Mouse (Mus musculus) left cerebral cortex, adult 2 months (tissue): ENCODE results near the gene Gna13. TPM values are rescaled to one million over a fixed set of nuclear protein-coding genes. Genes with fewer than 3 reads are reported as not detected.

Source experiments
- DNase-seq, 2 experiments: peaks; one replicate each; pipeline ENCODE4 v3.0.0; 2021 to 2022; ENCODE audit warnings: low spot score in 2 of 2, mixed read lengths in 1 of 2; ENCODE audit errors: extremely low spot score in 1 of 2
- H3K27ac ChIP-seq: fragments of 200-600 bp; 2 replicates; pipeline ENCODE4 v1.8.1; 2022
- H3K4me3 ChIP-seq: fragments of 200-600 bp; 2 replicates; pipeline ENCODE4 v1.8.1; 2022
- CTCF ChIP-seq: fragments of 200-600 bp; IDR thresholded peaks from 2 replicates; pipeline ENCODE4 v1.8.1; 2022; ENCODE audit warnings: antibody characterized with exemption, mild to moderate bottlenecking, moderate library complexity
- intact Hi-C: fragments of 180-260 bp; cut with DNase I; formaldehyde crosslinking; loops from one replicate; pipeline ENCODE4 v1.15.1; 2025
- total RNA-seq, 2 experiments: library from RNA; stranded (reverse); gene quantifications; 2 replicates each; pipeline ENCODE4 v1.2.3; 2021

Gna13 gene
- total RNA-seq, 2 experiments from 2014 or later, result 45.0 to 47.7 TPM

DNA sequence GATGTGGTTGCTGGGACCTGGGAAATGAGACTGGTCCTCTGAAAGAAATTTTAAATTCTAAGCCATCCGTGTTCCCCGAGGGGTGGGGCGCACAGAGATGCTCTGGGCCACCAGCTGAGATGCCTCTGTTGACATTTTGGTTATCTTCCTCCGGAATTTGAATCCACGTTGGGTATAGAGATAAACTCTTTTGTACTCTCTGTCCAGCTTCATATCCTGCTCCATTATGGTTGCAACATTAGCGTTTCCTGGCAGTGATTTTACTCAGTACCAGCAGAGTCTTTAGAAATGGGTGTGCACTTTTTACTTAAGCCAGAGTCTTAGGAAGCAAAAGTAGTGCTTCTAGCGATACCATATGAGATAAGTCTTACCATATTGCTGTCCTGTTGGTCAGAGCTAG lies 15.4 kb downstream of the Gna13 start:
- TF ChIP-seq CTCF, result no peak
- no peak overlapping the region for H3K27ac ChIP-seq
- no peak for DNase-seq
- intact Hi-C loops, result no loop called here
- H3K4me3 ChIP-seq, result no peak overlapping the region

DNA sequence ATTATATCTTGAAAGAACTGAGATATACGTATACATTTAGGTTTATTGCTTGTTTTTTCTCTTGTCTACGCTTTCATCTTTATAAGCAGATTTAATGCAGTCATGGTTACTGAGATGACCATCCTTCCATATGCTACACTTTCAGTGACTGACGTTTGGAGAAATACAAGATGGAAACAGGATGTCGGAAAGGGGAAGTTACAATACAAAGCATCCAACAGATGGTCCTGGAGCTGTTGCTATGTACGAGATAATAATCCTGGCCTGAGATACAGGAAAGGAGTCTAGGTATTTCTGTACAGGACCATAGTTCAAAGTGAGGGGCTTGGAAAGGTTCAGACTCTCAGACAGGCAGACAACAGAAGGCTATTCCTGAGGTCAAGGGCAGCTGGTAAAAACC lies 18.0 kb downstream of the Gna13 start:
- no peak for TF ChIP-seq CTCF
- no peak overlapping the region for H3K27ac ChIP-seq
- no peak for DNase-seq
- intact Hi-C loops, result no loop called here
- no peak overlapping the region for H3K4me3 ChIP-seq

DNA sequence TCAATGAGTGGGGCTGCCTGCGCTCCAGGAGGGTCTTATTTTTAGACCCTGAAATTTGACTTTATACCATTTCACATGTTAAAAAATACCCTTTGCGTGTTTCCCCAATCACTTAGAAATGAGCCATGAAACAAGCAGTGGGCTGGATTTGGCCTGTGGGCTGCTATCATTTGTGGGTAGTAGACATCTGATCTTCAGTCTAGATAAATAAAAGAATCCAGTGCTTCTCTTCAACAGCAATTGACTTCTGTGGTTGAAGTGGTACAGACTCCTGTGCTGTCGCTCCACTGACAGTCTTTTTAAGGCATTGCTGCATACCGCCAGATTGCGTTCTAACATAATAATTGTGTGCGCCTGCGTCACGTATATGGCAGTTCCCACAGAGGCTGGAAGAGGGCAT lies 22.7 kb downstream of the Gna13 start:
- intact Hi-C loops, result no loop called here
- no peak for TF ChIP-seq CTCF
- DNase-seq, result no peak
- no peak overlapping the region for H3K4me3 ChIP-seq
- no peak overlapping the region for H3K27ac ChIP-seq

DNA sequence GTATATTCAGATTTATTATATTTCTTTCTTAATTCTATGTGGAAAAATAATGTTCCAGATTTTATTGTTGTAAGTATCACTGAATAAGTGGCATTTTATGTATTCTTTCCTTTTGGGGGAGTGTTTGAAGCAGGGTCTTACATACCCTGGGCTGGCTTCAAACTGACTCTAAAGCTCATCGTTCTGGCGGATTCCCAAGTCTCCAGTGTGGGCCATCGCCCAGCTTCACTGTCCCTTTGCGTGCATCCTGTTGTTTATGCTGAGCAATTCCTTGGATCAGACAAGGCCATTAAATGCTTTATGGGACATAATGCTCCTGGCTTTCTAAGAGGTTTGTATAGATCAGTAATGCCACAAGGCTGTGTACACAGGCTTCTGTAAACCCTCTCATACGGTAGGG lies 26.4 kb downstream of the Gna13 start:
- no peak for DNase-seq
- no peak overlapping the region for H3K4me3 ChIP-seq
- no peak overlapping the region for H3K27ac ChIP-seq
- TF ChIP-seq CTCF, result no peak
- intact Hi-C loops, result no loop called here

DNA sequence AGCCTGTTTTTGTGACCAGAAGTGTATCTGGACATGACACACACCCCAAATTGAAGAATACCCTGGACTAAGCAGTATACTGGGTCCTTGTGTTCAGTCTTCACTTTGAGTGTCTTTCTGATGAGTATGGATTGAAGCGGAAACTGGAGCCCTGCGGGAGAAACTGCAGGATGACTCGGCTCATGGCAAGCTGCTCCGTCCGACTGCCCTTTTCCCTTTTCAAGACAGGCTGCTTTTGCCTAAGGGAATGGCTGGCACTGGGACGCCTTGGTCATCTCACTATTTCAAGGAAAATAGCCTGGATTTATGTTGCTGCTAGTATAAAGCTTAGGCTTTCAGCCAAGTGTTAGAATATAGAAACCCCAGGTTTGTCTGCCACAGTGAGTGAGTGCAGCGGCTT lies 28.6 kb downstream of the Gna13 start:
- no peak overlapping the region for H3K27ac ChIP-seq
- no peak overlapping the region for H3K4me3 ChIP-seq
- intact Hi-C loops, result no loop called here
- no peak for DNase-seq
- no peak for TF ChIP-seq CTCF

DNA sequence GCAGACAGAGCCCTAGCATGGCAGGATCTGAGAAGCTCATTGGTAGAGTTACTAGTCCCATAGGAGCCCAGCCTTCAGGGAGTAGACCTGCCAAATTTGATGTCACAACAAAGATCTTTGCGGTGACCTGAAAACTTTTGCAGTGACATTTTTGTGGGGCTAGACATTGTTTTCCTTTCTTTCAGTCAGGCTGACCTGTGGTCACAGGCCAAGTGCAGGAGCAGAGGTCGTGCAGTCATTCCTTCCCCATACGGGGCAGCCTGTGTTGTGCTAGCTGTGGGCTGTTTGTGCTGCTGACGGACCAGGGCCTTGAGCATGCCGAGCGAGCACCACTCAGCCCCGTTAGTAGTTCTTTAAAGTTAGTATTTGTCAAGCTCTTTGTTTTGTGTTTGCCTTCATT lies 29.1 kb downstream of the Gna13 start:
- DNase-seq, result no peak
- Histone ChIP-seq H3K4me3 (no peak overlapping the region), H3K27ac (no peak overlapping the region)
- intact Hi-C loops, result no loop called here
- no peak for TF ChIP-seq CTCF

DNA sequence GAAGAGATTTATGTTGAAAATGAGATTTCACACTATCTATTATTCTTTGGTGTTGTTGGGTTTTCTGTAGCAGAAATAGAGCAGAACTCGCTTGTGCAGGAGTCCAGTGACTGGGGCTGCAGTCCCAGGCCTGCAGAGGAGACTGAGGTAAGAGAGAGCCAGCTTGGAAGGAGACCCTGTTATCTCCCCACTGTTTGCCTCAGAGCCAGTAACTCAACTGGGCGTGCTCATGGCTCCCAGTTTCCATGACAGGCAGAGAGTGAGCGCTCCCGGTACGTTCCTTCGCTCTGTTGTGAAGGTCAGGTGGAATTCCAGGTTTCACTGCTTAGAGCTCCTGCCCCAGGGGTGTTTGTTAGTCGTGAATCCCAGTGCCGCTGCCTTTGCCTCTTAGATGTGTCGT lies 30.0 kb downstream of the Gna13 start:
- peak overlapping the region; percentile 24; the same call in 1 of the 2 replicates for H3K27ac ChIP-seq
- no peak for DNase-seq
- no peak overlapping the region for H3K4me3 ChIP-seq
- TF ChIP-seq CTCF, result no peak
- intact Hi-C loops, result no loop called here

DNA sequence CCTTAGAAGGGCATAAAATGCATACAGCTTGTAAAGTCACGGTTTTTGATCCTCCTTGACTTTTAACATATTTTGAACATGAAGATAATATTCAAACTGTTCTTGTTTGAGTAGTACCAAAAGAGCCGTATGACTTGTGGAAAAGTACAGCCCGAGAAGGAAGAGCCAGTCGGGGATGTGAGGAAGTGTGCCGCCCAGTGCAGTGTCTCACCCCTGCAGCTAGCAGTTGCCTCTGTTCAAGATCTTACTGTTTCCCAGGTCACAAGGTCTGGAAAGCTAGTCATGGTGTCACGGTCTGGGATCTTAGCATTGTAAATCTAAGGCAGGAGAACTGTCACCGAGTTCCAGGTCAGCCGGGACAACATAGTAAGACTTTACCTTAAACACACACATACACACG lies 32.1 kb downstream of the Gna13 start:
- Histone ChIP-seq H3K4me3 (no peak overlapping the region), H3K27ac (no peak overlapping the region)
- no peak for TF ChIP-seq CTCF
- intact Hi-C loops, result no loop called here
- DNase-seq, result no peak

DNA sequence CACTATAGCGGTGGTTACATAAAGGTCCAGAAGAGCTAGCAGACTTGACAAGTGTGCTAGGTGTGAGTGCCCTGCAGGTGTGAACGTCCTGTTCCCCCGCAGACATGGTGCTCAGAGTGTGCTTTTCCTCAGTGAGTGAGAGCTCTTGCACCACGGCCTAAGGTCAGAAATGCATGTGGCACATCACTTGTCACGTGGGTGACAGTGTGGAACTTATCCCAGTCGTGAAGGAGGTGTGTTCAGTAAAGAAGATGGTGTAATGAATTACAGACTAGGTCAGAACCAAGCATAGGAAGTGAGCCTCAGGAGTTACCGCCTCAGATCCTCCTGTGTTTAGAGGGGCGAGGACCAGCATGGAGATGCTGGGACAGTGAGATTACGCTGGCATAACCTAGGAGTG lies 32.7 kb downstream of the Gna13 start:
- H3K4me3 ChIP-seq, result no peak overlapping the region
- intact Hi-C loops, result no loop called here

DNA sequence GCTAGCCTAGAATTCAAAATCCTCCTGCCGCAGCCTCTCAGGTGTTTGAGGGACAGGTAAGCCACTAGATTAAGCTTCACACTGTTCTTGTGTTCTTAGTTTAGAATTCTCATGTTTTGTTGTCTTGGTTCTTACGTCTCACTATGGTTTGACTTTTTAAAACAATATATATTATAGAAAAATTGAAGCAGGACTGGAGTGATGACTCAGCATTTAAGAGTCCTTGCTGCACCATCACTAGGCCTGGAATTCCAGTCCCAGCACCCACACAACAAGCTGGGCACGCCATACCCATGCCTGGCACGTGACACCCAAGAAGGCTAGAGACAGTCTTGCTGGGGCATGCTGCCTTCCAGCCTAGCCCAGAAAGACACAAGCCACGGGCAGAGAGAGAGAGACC lies 43.8 kb downstream of the Gna13 start:
- no peak for TF ChIP-seq CTCF
- Histone ChIP-seq H3K4me3 (no peak overlapping the region), H3K27ac (no peak overlapping the region)
- DNase-seq, result no peak
- intact Hi-C loops, result no loop called here

More for the DNA sequence above, 32.7 kb downstream of the Gna13 start:
- TF ChIP-seq CTCF, result no peak
- H3K27ac ChIP-seq, result no peak overlapping the region
- no peak for DNase-seq

DNA sequence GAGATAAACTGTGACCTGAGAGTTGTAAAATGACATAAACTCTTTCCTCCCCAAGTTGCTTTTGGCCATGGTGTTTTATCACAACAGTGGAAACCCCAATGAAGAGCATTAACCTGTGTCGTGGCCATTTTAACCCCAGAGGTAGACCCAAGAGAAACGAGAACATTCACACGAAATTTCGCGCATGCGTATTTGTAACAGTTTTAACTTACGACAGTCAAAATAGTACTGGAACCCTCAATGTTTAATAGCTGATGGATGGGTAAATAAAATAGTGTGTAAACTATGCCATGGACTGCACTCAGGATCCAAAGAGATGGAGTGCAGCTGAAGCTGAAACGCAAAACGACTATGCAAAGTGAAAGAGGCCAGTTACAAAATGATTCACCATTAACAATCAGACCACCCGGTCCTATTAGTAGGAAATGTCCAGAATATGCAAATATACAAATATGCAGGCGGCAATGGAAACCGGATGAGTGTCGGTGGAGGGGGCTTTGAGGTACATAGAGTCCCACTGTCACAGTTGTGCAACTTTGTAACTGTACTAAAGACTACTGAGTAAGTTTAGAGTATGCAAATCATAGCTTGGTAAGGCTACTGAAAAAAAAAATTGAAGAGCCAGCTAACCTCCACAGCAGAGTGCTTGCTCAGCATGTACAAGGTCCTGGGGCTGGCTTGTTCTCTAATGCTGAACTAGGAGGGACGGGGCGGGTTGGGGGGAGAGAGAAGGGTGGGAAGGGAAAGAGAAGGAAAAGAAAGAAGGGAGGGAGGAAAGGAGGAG lies 47.8 kb downstream of the Gna13 start:
- Histone ChIP-seq H3K27ac (no peak overlapping the region), H3K4me3 (no peak overlapping the region)
- no peak for DNase-seq
- intact Hi-C loops, result no loop called here
- TF ChIP-seq CTCF, result no peak

DNA sequence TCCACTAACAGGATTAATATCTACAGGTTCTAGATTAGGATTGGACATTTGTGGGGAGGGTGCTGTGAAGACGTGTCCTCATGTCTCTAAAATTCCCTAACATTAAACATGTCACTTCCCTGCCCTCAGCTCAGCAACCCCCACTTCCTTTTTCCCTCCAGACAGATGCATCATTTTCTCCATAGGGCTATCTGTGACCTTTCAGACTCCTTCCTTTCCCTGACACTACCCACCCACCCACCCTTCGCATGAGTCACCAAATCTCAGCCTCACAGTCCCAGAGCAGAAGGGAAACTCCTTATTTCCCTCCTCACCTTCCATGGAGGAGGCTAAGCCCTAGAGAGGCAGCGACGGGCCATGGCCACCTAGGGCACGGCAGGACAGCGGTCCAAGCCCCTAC lies 51.0 kb downstream of the Gna13 start, which contains the start of gene 9930022D16Rik:
Gene 9930022D16Rik, plus strand, starts transcription at position 301 of the 400 bp plus-strand sequence.
- DNase-seq, result no peak
- H3K27ac ChIP-seq, result no peak within 1 kb of the TSS
- no peak for TF ChIP-seq CTCF
- no peak within 1 kb of the TSS for H3K4me3 ChIP-seq
- intact Hi-C loops, result no loop called here

DNA sequence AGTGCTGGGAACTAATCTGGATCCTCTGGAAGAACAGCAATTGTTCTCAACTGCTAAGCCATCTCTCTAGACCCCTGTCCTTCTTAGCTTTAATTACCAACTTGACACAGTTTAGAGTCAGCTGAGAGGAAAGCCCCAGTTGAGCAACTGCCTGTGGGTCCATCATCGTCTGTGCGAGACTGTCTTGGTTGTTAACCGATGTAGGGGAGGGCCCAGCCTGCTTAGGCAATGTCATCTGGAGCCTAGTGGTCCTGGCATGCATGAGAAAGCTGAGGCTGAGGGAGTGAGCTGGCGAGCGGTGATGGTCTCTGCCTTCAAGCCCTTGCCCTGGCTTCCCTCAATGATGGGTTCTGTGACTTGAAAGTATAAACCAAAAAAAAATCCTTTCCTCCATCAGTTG lies 52.2 kb downstream of the Gna13 start:
- H3K27ac ChIP-seq, result no peak overlapping the region
- H3K4me3 ChIP-seq, result no peak overlapping the region
- DNase-seq, result no peak
- intact Hi-C loops, result no loop called here
- TF ChIP-seq CTCF, result no peak
